In the genomic region with DNA sequence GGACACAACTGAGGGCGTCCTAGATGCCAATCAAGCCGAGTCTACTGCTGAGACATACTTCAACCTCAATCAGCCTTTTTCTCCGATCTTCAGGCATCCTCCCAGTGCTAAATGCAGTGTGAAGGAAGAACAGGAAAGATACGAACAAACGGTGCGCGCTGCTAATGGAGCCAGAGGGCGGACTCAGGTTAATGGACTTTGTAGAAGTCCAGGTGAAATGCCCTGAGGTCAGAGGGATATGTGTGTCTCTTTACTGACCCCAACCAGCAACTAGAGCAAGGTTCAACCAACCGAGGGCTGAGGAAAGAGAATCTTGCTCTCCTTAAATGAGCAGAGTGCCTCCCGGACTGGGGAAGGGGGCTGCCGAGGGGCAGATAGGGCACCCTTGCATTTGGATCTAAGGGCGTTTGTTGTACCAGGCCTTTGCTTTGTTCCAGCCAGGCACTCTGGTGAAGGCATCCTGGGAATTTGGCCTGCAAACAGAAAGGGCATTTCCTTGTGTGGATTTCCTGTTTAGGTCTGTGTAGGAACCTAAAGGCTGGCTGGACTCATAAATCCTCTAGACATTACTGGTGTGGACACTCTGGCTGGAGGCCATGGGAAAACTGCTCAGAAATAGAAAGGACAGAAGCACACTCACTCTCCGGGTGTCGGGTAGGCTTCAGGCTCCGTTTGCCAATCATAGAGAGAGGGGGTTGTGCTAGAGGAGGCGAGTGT, we compare ENCODE assay signal across 9 mouse cellular contexts.
DNase-seq lines count a peak whose midpoint lies in the region; ATAC-seq and TF ChIP-seq lines count a peak whose summit lies in the region.
"Had no signal": no experiment of that assay in that cellular context is flagged by ENCODE, and none has a peak within 500 bp of the region (broad histone marks: within the 10 kb centered on the region; RNA-seq: fewer than 3 reads in every experiment).

No protein-coding gene starts in this region.

- peak; percentile 75 for DNase-seq in adrenal gland, adult 2 months
- DNase-seq in brain, embryonic 14.5 days (ENCODE audit: low read depth), result peak; percentile 21
- DNase-seq in liver, postnatal 0 days, result no peak
- no peak for DNase-seq in right cerebral cortex, adult 2 months (ENCODE audit: low spot score in 2 of 2)
- DNase-seq in urinary bladder, postnatal 4 days (ENCODE audit: low spot score in 2 of 2), result no peak

- TF ChIP-seq EP300 in liver, postnatal 0 days (IDR thresholded peaks at IDR 0.05; ENCODE audit: low read depth), result peak; percentile 37; the same call in 1 of the 2 replicates

- no peaks in the 10 kb centered on the region for H3K9me3 ChIP-seq in intestine, embryonic 16.5 days (ENCODE audit: control insufficient read depth, low read length)
- no peaks in the 10 kb centered on the region for H3K9me3 ChIP-seq in liver, postnatal 0 days (ENCODE audit: low read length)
- H3K9me3 ChIP-seq in forebrain, embryonic 12.5 days, result no peaks in the 10 kb centered on the region
- H3K9me3 ChIP-seq: hindbrain, embryonic 15.5 days had no signal

- H3K27ac ChIP-seq in intestine, embryonic 16.5 days (ENCODE audit: low read length), result peak overlapping the region; percentile 75
- H3K27ac ChIP-seq in liver, postnatal 0 days (ENCODE audit: low read depth), result peak overlapping the region; percentile 62
- no peak overlapping the region for H3K27ac ChIP-seq in forebrain, embryonic 12.5 days
- H3K27ac ChIP-seq: hindbrain, embryonic 15.5 days had no signal

- no peak overlapping the region for H3K4me2 ChIP-seq in intestine, embryonic 16.5 days (ENCODE audit: low read depth, low read length)
- H3K4me2 ChIP-seq in liver, postnatal 0 days (ENCODE audit: low read depth, low read length), result no peak overlapping the region
- no peak overlapping the region for H3K4me2 ChIP-seq in forebrain, embryonic 12.5 days
- H3K4me2 ChIP-seq: hindbrain, embryonic 15.5 days had no signal

- ATAC-seq in intestine, embryonic 16.5 days, result peak; percentile 62
- ATAC-seq in liver, postnatal 0 days, result peak; percentile 49
- no peak for ATAC-seq in forebrain, embryonic 12.5 days (ENCODE audit: low FRiP score)
- ATAC-seq in granulocyte monocyte progenitor cell, adult 5-6 weeks (replicated peaks; ENCODE audit: poor library complexity, severe bottlenecking), result no peak

- no peaks in the 10 kb centered on the region for H3K27me3 ChIP-seq in intestine, embryonic 16.5 days (replicated peaks; ENCODE audit: control insufficient read depth, insufficient read depth, low read length)
- H3K27me3 ChIP-seq in liver, postnatal 0 days (ENCODE audit: insufficient read depth, low read length), result no peaks in the 10 kb centered on the region
- no peaks in the 10 kb centered on the region for H3K27me3 ChIP-seq in forebrain, embryonic 12.5 days
- H3K27me3 ChIP-seq: hindbrain, embryonic 15.5 days had no signal

- H3K4me3 ChIP-seq in intestine, embryonic 16.5 days (ENCODE audit: low read length), result no peak overlapping the region
- H3K4me3 ChIP-seq in liver, postnatal 0 days (ENCODE audit: low read depth, low read length), result no peak overlapping the region
- H3K4me3 ChIP-seq in forebrain, embryonic 12.5 days (replicated peaks), result no peak overlapping the region
- H3K4me3 ChIP-seq: hindbrain, embryonic 15.5 days had no signal

- peaks cover 5% of the 10 kb centered on the region; the same call in 1 of the 2 replicates for H3K4me1 ChIP-seq in intestine, embryonic 16.5 days (ENCODE audit: control insufficient read depth, insufficient read depth, low read length)
- H3K4me1 ChIP-seq in liver, postnatal 0 days (ENCODE audit: insufficient read depth), result peaks cover 3% of the 10 kb centered on the region; the same call in 1 of the 2 replicates
- peaks cover 6% of the 10 kb centered on the region; the same call in 1 of the 2 replicates for H3K4me1 ChIP-seq in forebrain, embryonic 12.5 days
- H3K4me1 ChIP-seq: hindbrain, embryonic 15.5 days had no signal

- no peak for TF ChIP-seq POLR2A in brain, embryonic 14.5 days (IDR thresholded peaks at IDR 0.05; ENCODE audit: borderline replicate concordance, extremely low read depth, insufficient read depth, insufficient read length, poor library complexity, severe bottlenecking)

- whole genome bisulfite sequencing in intestine, embryonic 16.5 days, result 58% methylated on average over 16 of the region's 16 CpGs
- WGBS in liver, postnatal 0 days (ENCODE audit: insufficient replicate concordance), result 54% methylated on average over 16 of the region's 16 CpGs
- 85% methylated on average over 16 of the region's 16 CpGs for WGBS in forebrain, embryonic 12.5 days

- no peak for TF ChIP-seq CTCF in brain, embryonic 14.5 days (IDR thresholded peaks at IDR 0.05; ENCODE audit: borderline replicate concordance, extremely low read depth, insufficient read depth, insufficient read length)
- no peak for TF ChIP-seq CTCF in liver, postnatal 0 days (IDR thresholded peaks at IDR 0.05; ENCODE audit: low read depth)

- H3K36me3 ChIP-seq in intestine, embryonic 16.5 days (ENCODE audit: control insufficient read depth, insufficient read depth, low read length), result no peaks in the 10 kb centered on the region
- no peaks in the 10 kb centered on the region for H3K36me3 ChIP-seq in liver, postnatal 0 days (replicated peaks; ENCODE audit: insufficient read depth, low read length)
- H3K36me3 ChIP-seq in forebrain, embryonic 12.5 days (replicated peaks), result no peaks in the 10 kb centered on the region
- H3K36me3 ChIP-seq: hindbrain, embryonic 15.5 days had no signal

- H3K9ac ChIP-seq in intestine, embryonic 16.5 days (ENCODE audit: low read depth, low read length), result no peak overlapping the region
- no peak overlapping the region for H3K9ac ChIP-seq in liver, postnatal 0 days (replicated peaks)
- H3K9ac ChIP-seq in forebrain, embryonic 12.5 days, result no peak overlapping the region
- H3K9ac ChIP-seq: hindbrain, embryonic 15.5 days had no signal

Comparison
In these comparisons a context has a peak if more than half of its experiments do, and no peak if none do; other contexts are left out.
1. DNase-seq: peak in adrenal gland, adult 2 months (single experiment) and brain, embryonic 14.5 days (single experiment); none in liver, postnatal 0 days (single experiment), right cerebral cortex, adult 2 months (0 of 2) and urinary bladder, postnatal 4 days (0 of 2).
2. ATAC-seq: peak in intestine, embryonic 16.5 days (single experiment) and liver, postnatal 0 days (single experiment); none in forebrain, embryonic 12.5 days (single experiment) and granulocyte monocyte progenitor cell, adult 5-6 weeks (single experiment).